Mouse (Mus musculus) bone marrow, adult 2 months (tissue): ENCODE measurements around the gene Hist2h2aa2. TPM values are rescaled to one million over a fixed set of nuclear protein-coding genes. Genes with fewer than 3 reads are reported as not detected.
"Not testable (repeated sequence)": the region's sequence is repeated elsewhere in the genome, so short reads cannot be mapped to it uniquely, and the experiment has no call there.

ENCODE experiments used
- H3K27ac ChIP-seq: fragments of 200-500 bp; 2 replicates; pipeline ENCODE4 v1.5.1; 2012; ENCODE audit warnings: low read depth, mild to moderate bottlenecking, control low read depth, inconsistent platforms, low read length; ENCODE audit not compliant: control insufficient read depth, poor library complexity, insufficient read depth
- H3K4me1 ChIP-seq: fragments of 200-500 bp; 2 replicates; pipeline ENCODE4 v1.6.1; 2011; ENCODE audit warnings: low read length; ENCODE audit not compliant: control insufficient read depth, insufficient read depth
- H3K4me3 ChIP-seq: fragments of 200-500 bp; replicated peaks from 2 replicates; pipeline ENCODE3; 2011; ENCODE audit warnings: mild to moderate bottlenecking, low read depth, low read length, control low read depth; ENCODE audit not compliant: control insufficient read depth
- CTCF ChIP-seq: fragments of 200-500 bp; IDR thresholded peaks from 2 replicates; pipeline ENCODE4 v1.5.1; 2011; ENCODE audit warnings: low read length, control low read depth; ENCODE audit not compliant: control insufficient read depth, insufficient read depth
- POLR2A ChIP-seq: fragments of 200-500 bp; IDR thresholded peaks from 2 replicates; pipeline ENCODE4 v1.6.1; 2011; ENCODE audit warnings: low read depth, mild to moderate bottlenecking, control low read depth, low read length, borderline replicate concordance; ENCODE audit not compliant: control insufficient read depth
- WGBS: fragments of 180-500 bp; shearing (Covaris S2); methylation state at CpG from one replicate; pipeline ENCODE4 v1.1.7; 2018; 5-methylcytosine and 5-hydroxymethylcytosine counted together
- polyA plus RNA-seq: library from polyadenylated mRNA; stranded (reverse); fragments of >200 nt; gene quantifications from 2 replicates; pipeline ENCODE4 v1.2.4, GENCODE M21; 2011; ENCODE audit warnings: low replicate concordance; ENCODE audit not compliant: missing spikeins, insufficient read depth, insufficient read length

The Hist2h2aa2 gene
- polyA plus RNA-seq, 1 experiment = 139 TPM

- 84% methylated on average over 4 of the region's 4 CpGs for WGBS
- peak overlapping the region; percentile 37 for H3K4me3 ChIP-seq
- TF ChIP-seq CTCF = no peak
- H3K27ac ChIP-seq = peak overlapping the region; percentile 29; the same call in 1 of the 2 replicates
- peaks cover 5% of the 10 kb centered on the region for H3K4me1 ChIP-seq
Measured at GRCm38 (mm10) chr3:96222774-96223173, 17.3 kb downstream of the Hist2h2aa2 start.

GRCm38 (mm10) chr3:96221640-96222038 lies 18.4 kb downstream of the Hist2h2aa2 start:
- H3K4me1 ChIP-seq = peaks cover 4% of the 10 kb centered on the region
- TF ChIP-seq POLR2A (no peak), CTCF (no peak)
- H3K27ac ChIP-seq = peak overlapping the region; percentile 97
- WGBS = 4% methylated on average over 9 of the region's 9 CpGs
- peak overlapping the region; percentile 77 for H3K4me3 ChIP-seq

- Histone ChIP-seq H3K4me3 (peak within 1 kb of the TSS; percentile 77), H3K4me1 (peaks cover 4% of the 10 kb centered on the region), H3K27ac (peak within 1 kb of the TSS; percentile 98)
- under 1% methylated on average over 43 of the region's 43 CpGs for WGBS
- peak; percentile 92 for TF ChIP-seq POLR2A
- TF ChIP-seq CTCF = peak; percentile 11; the same call in 1 of the 2 replicates
Measured at GRCm38 (mm10) chr3:96220765-96221639, 19.1 kb downstream of the Hist2h2aa2 start, which contains the start of the genes Hist2h2ac and Hist2h2be. Gene Hist2h2ac (minus strand): TSS chr3:96220880. Gene Hist2h2be (plus strand): TSS chr3:96221119.

GRCm38 (mm10) chr3:96220131-96220764 lies 19.8 kb downstream of the Hist2h2aa2 start:
- not testable (repeated sequence) for H3K4me1 ChIP-seq

GRCm38 (mm10) chr3:96219661-96220130 lies 20.4 kb downstream of the Hist2h2aa2 start, which contains the start of the genes Bola1 and Hist2h2ab:
Gene Bola1 (minus strand): TSS chr3:96219709.
Gene Hist2h2ab (plus strand): TSS chr3:96219865.
- under 1% methylated on average over 37 of the region's 37 CpGs for WGBS
- peaks cover 2% of the 10 kb centered on the region for H3K4me1 ChIP-seq
- H3K4me3 ChIP-seq = peak within 1 kb of the TSS; percentile 67
- H3K27ac ChIP-seq = peak within 1 kb of the TSS; percentile 98
- TF ChIP-seq POLR2A (peak; percentile 95; the same call in 1 of the 2 replicates), CTCF (no peak)

More at GRCm38 (mm10) chr3:96220131-96220764, 19.8 kb downstream of the Hist2h2aa2 start:
- Histone ChIP-seq H3K27ac (peak overlapping the region; percentile 98), H3K4me3 (peak overlapping the region; percentile 67)
- WGBS = under 1% methylated on average over 46 of the region's 47 CpGs

- peak overlapping the region; percentile 60 for H3K4me3 ChIP-seq
- H3K27ac ChIP-seq = peak overlapping the region; percentile 98
- 0% methylated on average over 12 of the region's 12 CpGs for WGBS
- TF ChIP-seq CTCF (peak; percentile 19; the same call in 1 of the 2 replicates), POLR2A (no peak)
- H3K4me1 ChIP-seq = peaks cover 2% of the 10 kb centered on the region
Measured at GRCm38 (mm10) chr3:96219191-96219641, 20.9 kb downstream of the Hist2h2aa2 start.

GRCm38 (mm10) chr3:96209242-96209641 lies 30.8 kb downstream of the Hist2h2aa2 start:
- no peak overlapping the region for H3K27ac ChIP-seq
- no peaks in the 10 kb centered on the region for H3K4me1 ChIP-seq
- WGBS = 51% methylated on average over 15 of the region's 15 CpGs
- TF ChIP-seq CTCF = peak; percentile 14; the same call in 1 of the 2 replicates
- no peak for TF ChIP-seq POLR2A
- H3K4me3 ChIP-seq = no peak overlapping the region

GRCm38 (mm10) chr3:96207819-96208218 lies 32.3 kb downstream of the Hist2h2aa2 start:
- TF ChIP-seq POLR2A (no peak), CTCF (no peak)
- Histone ChIP-seq H3K4me1 (no peaks in the 10 kb centered on the region), H3K4me3 (no peak overlapping the region), H3K27ac (no peak overlapping the region)
- WGBS = 65% methylated on average over 3 of the region's 3 CpGs
